Mouse (Mus musculus) right cerebral cortex, postnatal 14 days (tissue): ENCODE measurements around the gene Slc16a13.

Source experiments
- DNase-seq: peaks from one replicate; pipeline ENCODE4 v3.0.0; 2022

Gene Slc16a13

DNA sequence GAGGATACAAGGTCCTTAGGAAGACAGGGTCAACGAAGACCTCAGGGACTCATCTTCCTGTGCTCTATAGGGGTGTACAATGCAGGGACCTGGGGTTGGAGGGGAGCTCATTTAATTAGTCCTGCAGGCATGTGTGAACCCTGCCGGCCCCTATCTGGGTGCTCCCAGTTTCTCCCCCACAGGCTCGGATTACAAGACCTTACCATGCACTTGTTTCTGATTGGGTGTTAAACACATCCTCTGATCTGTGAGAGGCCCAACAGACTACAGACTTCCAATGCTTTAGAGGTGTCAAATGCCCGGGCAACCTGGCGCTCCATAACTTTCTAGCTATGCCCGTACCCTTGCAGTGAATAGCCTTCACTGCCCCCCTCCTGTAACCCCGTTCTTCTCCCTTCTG, 52.7 kb downstream of the Slc16a13 start:
- no peak for DNase-seq
